Mouse (Mus musculus) lung, postnatal 0 days (tissue): ENCODE measurements around the gene Mef2a. TPM values are rescaled to one million over a fixed set of nuclear protein-coding genes. Genes with fewer than 3 reads are reported as not detected.

Experiments used
- ATAC-seq: fragments of 200-750 bp; cut with Nextera tagmentation; 2 replicates; pipeline ENCODE4 v1.8.0; 2017; ENCODE audit warnings: moderate library complexity
- DNase-seq: peaks from one replicate; pipeline ENCODE4 v3.0.0-alpha.2; 2016; ENCODE audit warnings: low spot score
- H3K27ac ChIP-seq: fragments of 300-500 bp; sonication (generic); 2 replicates; pipeline ENCODE4 v1.5.1; 2014; ENCODE audit warnings: antibody characterized with exemption, mild to moderate bottlenecking, low read length, mixed read lengths
- H3K27me3 ChIP-seq: fragments of 300-500 bp; sonication (generic); replicated peaks from 2 replicates; pipeline ENCODE4 v1.6.1; 2014; ENCODE audit warnings: low read length, mixed read lengths; ENCODE audit not compliant: insufficient read depth
- H3K36me3 ChIP-seq: fragments of 300-500 bp; sonication (generic); 2 replicates; pipeline ENCODE4 v1.6.1; 2014; ENCODE audit warnings: low read length, mixed read lengths; ENCODE audit not compliant: insufficient read depth
- H3K4me1 ChIP-seq: fragments of 300-500 bp; sonication (generic); 2 replicates; pipeline ENCODE4 v1.6.1; 2014; ENCODE audit warnings: antibody characterized with exemption, low read depth, low read length, mixed read lengths; ENCODE audit not compliant: insufficient read depth
- H3K4me2 ChIP-seq: fragments of 300-500 bp; sonication (generic); replicated peaks from 2 replicates; pipeline ENCODE4 v1.6.1; 2014; ENCODE audit warnings: low read depth, mild to moderate bottlenecking, low read length, moderate library complexity, mixed read lengths
- H3K4me3 ChIP-seq: fragments of 300-500 bp; sonication (generic); 2 replicates; pipeline ENCODE4 v1.5.1; 2014; ENCODE audit warnings: low read depth, low read length
- H3K9ac ChIP-seq: fragments of 300-500 bp; sonication (generic); replicated peaks from 2 replicates; pipeline ENCODE4 v1.6.1; 2014; ENCODE audit warnings: low read depth, mild to moderate bottlenecking
- H3K9me3 ChIP-seq: fragments of 300-500 bp; sonication (generic); 2 replicates; pipeline ENCODE4 v1.6.1; 2016; ENCODE audit warnings: low read length, mixed read lengths
- CTCF ChIP-seq: IDR thresholded peaks from 2 replicates; pipeline ENCODE4 v1.5.1; 2016; ENCODE audit warnings: antibody characterized with exemption, mild to moderate bottlenecking
- EP300 ChIP-seq: IDR thresholded peaks from 2 replicates; pipeline ENCODE4 v1.6.1; 2016; ENCODE audit warnings: antibody characterized with exemption, mild to moderate bottlenecking, control low read depth
- WGBS: fragments of 180-500 bp; shearing (Covaris S2); extraction: QIAGEN DNeasy Blood & Tissue Kit; methylation state at CpG from one replicate; pipeline ENCODE4 v1.1.7; 2014; 5-methylcytosine and 5-hydroxymethylcytosine counted together
- polyA plus RNA-seq: library from polyadenylated mRNA; unstranded; fragments of >200 nt; fragmentation: Nextera tagmentation; extraction: Ambion mirVana; gene quantifications from 2 replicates; pipeline ENCODE4 v1.2.1, GENCODE M21; 2015

Gene Mef2a
- polyA plus RNA-seq, 1 experiment from 2014 or later = 59.4 TPM

DNA sequence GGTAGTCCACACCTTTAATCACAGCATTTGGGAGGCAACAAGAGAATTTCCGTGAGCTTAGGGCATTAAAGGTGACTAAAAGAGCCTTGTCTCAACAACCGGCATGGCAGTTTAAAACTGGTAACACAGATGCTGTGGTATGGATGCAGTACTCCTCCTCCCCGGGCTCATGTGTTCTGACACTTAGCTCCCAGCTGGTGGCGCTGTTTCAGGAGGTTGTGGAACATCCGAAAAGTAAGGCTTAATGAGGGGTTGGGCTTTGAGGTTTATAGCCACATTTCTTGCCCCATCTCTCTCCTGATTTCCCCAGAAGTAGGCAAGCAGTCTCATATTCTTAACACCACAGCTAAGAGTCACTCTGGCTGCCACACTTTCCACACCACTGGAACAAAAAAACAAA lies 16.8 kb downstream of the Mef2a start:
- Histone ChIP-seq H3K9me3 (no peaks in the 10 kb centered on the region), H3K27me3 (no peaks in the 10 kb centered on the region), H3K4me3 (no peak overlapping the region), H3K27ac (no peak overlapping the region), H3K4me2 (no peak overlapping the region), H3K4me1 (peaks cover 3% of the 10 kb centered on the region; the same call in 1 of the 2 replicates), H3K9ac (no peak overlapping the region), H3K36me3 (no peaks in the 10 kb centered on the region)
- TF ChIP-seq CTCF = peak; percentile 42; the same call in 1 of the 2 replicates
- no peak for TF ChIP-seq EP300
- WGBS = 98% methylated on average over 5 of the region's 5 CpGs
- ATAC-seq (no peak), DNase-seq (no peak)

DNA sequence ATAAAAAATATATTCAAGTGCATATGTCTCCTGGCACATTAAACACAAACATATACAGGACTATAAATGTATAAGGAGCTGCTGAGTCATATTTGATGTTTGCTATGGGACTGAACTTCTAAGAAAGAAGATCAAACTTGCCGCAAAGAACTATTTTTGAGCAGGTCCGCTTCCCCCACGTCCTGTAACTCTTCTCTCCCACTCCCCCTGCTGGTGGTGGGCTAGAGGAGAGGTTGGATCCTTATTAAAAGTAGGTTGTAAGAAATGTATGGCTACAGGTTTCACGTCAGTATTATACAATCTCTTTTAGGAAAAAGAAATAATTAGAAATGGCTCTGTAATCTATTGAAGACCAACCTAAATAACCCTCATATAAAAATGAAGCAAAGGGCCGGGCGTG lies 19.0 kb downstream of the Mef2a start:
- no peak overlapping the region for H3K4me2 ChIP-seq
- ATAC-seq (no peak), DNase-seq (no peak)
- no peak overlapping the region for H3K9ac ChIP-seq
- no peaks in the 10 kb centered on the region for H3K27me3 ChIP-seq
- H3K9me3 ChIP-seq = no peaks in the 10 kb centered on the region
- WGBS = 84% methylated on average over 6 of the region's 6 CpGs
- H3K27ac ChIP-seq = no peak overlapping the region
- no peak overlapping the region for H3K4me3 ChIP-seq
- TF ChIP-seq EP300 = no peak
- peak; percentile 57 for TF ChIP-seq CTCF
- H3K4me1 ChIP-seq = no peaks in the 10 kb centered on the region
- H3K36me3 ChIP-seq = no peaks in the 10 kb centered on the region

GRCm38 (mm10) chr7:67352989-67353388 lies 19.7 kb downstream of the Mef2a start:
- no peak overlapping the region for H3K9ac ChIP-seq
- H3K4me1 ChIP-seq = no peaks in the 10 kb centered on the region
- WGBS = 75% methylated on average over 4 of the region's 4 CpGs
- H3K27ac ChIP-seq = no peak overlapping the region
- no peak overlapping the region for H3K4me3 ChIP-seq
- no peaks in the 10 kb centered on the region for H3K27me3 ChIP-seq
- ATAC-seq = no peak
- no peak for DNase-seq
- no peak for TF ChIP-seq CTCF
- TF ChIP-seq EP300 = no peak
- no peaks in the 10 kb centered on the region for H3K36me3 ChIP-seq
- H3K9me3 ChIP-seq = no peaks in the 10 kb centered on the region
- H3K4me2 ChIP-seq = no peak overlapping the region

DNA sequence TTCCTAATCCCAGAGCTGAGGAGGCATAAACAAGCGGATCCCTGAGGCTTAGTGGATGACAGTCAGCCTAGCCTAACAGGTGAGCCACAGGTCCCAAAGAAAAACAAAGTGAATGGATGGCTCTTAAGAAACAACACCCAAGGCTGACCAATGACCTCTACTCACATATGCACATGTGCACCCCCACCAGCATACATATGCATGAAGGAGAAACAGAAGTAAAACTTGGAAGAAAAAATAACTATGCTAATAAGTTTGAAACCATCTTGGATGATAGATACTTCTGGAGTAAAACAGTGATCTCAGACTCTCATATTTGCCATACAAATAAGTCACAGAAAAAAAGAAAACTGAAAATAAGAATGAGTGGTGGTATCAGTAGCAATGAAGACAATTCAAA lies 28.2 kb downstream of the Mef2a start:
- Histone ChIP-seq H3K4me1 (no peaks in the 10 kb centered on the region), H3K4me3 (no peak overlapping the region), H3K9me3 (no peaks in the 10 kb centered on the region), H3K9ac (no peak overlapping the region), H3K27me3 (no peaks in the 10 kb centered on the region), H3K27ac (no peak overlapping the region), H3K4me2 (no peak overlapping the region), H3K36me3 (no peaks in the 10 kb centered on the region)
- no peak for TF ChIP-seq EP300
- TF ChIP-seq CTCF = no peak
- DNase-seq = no peak
- WGBS = 94% methylated on average over 1 of the region's 1 CpGs
- no peak for ATAC-seq

DNA sequence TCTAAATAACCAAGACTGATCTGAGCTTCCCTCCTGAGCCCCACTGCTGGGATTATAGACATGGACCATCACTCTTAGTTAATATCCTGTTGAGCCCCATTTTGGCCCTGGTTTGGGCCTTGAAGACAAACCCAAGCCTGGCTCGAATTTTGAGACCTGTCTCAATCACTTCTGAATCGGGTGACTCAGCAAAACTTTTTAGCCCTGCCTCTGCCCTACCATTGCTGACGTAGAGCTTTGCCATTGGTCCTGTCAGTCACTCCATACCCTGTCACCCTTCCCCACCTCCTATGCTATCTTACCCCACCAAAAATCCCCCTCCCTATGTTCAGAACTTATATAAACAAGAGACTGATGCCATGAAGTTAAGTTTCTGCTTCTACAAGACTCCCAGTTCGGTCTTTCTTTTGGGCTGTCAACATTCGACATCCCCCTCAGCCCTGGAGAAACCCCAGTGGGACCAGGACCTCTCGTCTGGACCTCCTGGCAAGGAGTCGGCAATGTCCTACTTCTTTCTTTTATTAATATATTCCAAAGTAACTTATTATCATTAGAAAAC lies 30.5 kb downstream of the Mef2a start:
- no peak overlapping the region for H3K4me3 ChIP-seq
- whole genome bisulfite sequencing = 89% methylated on average over 7 of the region's 7 CpGs
- no peak for DNase-seq

DNA sequence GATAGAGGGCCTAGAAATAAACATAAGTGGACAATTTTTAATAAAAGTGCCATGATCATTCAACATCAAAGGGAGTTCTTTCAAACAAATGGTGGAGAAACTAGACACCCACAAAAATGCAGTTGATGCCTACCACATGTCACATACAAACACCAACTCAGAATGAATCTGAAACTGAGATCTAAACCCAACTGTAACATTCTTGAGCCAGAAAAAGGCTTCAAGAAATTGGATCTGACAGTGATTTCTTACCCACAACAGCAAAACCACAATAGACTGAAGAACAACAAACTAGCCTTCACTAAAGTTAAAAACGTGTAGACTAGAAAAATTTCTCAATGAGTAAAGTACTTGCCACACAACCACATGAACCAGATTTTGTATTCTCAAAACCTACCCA lies 52.3 kb downstream of the Mef2a start:
- ATAC-seq (no peak), DNase-seq (no peak)
- Histone ChIP-seq H3K4me1 (no peaks in the 10 kb centered on the region), H3K4me2 (no peak overlapping the region), H3K9me3 (no peaks in the 10 kb centered on the region), H3K9ac (no peak overlapping the region), H3K27ac (no peak overlapping the region), H3K4me3 (no peak overlapping the region), H3K27me3 (no peaks in the 10 kb centered on the region), H3K36me3 (no peaks in the 10 kb centered on the region)
- 59% methylated on average over 1 of the region's 1 CpGs for WGBS
- TF ChIP-seq CTCF (no peak), EP300 (no peak)

More for the DNA sequence above, 30.5 kb downstream of the Mef2a start:
- Histone ChIP-seq H3K9ac (no peak overlapping the region), H3K4me1 (no peaks in the 10 kb centered on the region), H3K9me3 (no peaks in the 10 kb centered on the region), H3K36me3 (no peaks in the 10 kb centered on the region), H3K4me2 (no peak overlapping the region), H3K27me3 (no peaks in the 10 kb centered on the region), H3K27ac (no peak overlapping the region)
- TF ChIP-seq EP300 (no peak), CTCF (no peak)
- no peak for ATAC-seq

DNA sequence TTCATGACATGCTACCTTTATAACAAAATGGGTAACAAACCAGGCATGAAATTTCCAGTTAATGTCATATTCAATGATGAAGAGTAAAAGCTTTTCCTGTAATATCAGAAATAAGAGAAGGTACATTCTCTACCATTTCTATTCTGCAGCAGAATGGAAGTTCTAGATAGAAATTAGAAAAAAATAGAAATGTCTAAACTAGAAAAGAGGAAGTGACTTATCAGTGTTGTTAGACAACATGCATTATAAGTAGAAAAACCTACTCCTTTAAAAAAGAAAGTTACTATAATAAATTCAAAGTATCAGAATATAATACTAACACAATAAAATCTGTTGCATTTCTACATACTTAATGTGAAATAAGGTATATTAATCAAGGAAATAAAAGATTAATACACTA lies 54.0 kb downstream of the Mef2a start:
- no peak overlapping the region for H3K27ac ChIP-seq
- no peaks in the 10 kb centered on the region for H3K9me3 ChIP-seq
- no peak overlapping the region for H3K9ac ChIP-seq
- no peak for TF ChIP-seq CTCF
- TF ChIP-seq EP300 = no peak
- no peaks in the 10 kb centered on the region for H3K27me3 ChIP-seq
- DNase-seq (no peak), ATAC-seq (no peak)
- H3K36me3 ChIP-seq = no peaks in the 10 kb centered on the region
- no peak overlapping the region for H3K4me2 ChIP-seq
- no peaks in the 10 kb centered on the region for H3K4me1 ChIP-seq
- H3K4me3 ChIP-seq = no peak overlapping the region
